Mouse (Mus musculus): Measurements from ENCODE around the gene Kif5a.

Gene Kif5a

GRCm38 (mm10) chr10:127264336-127264735, 1.2 kb upstream of the Kif5a start:
- no peak for DNase-seq

GRCm38 (mm10) chr10:127263631-127264030, 483 bp upstream of the Kif5a start:
- DNase-seq, result no peak

GRCm38 (mm10) chr10:127261706-127262547, 1.2 kb downstream of the Kif5a start:
- no peak for DNase-seq

GRCm38 (mm10) chr10:127258489-127258888, 4.7 kb downstream of the Kif5a start:
- DNase-seq, result no peak

GRCm38 (mm10) chr10:127257790-127258189, 5.4 kb downstream of the Kif5a start:
- DNase-seq, result no peak

GRCm38 (mm10) chr10:127255625-127256345, 7.4 kb downstream of the Kif5a start:
- peak; percentile 23 for DNase-seq

- no peak for DNase-seq
Observed at GRCm38 (mm10) chr10:127250810-127251209, 12.3 kb downstream of the Kif5a start.

GRCm38 (mm10) chr10:127238241-127238824, 24.8 kb downstream of the Kif5a start:
- no peak for DNase-seq

GRCm38 (mm10) chr10:127236541-127236940, 26.6 kb downstream of the Kif5a start:
- no peak for DNase-seq

- peak; percentile 70 for DNase-seq
Observed at GRCm38 (mm10) chr10:127233141-127233540, 30.0 kb downstream of the Kif5a start.

- DNase-seq, result no peak
Observed at GRCm38 (mm10) chr10:127231741-127232140, 31.4 kb downstream of the Kif5a start.

GRCm38 (mm10) chr10:127230693-127231092, 32.5 kb downstream of the Kif5a start:
- peak; percentile 23 for DNase-seq

GRCm38 (mm10) chr10:127228897-127229296, 34.3 kb downstream of the Kif5a start:
- DNase-seq, result no peak

GRCm38 (mm10) chr10:127227163-127227562, 36.0 kb downstream of the Kif5a start:
- no peak for DNase-seq

- no peak for DNase-seq
Observed at GRCm38 (mm10) chr10:127226318-127226895, 36.7 kb downstream of the Kif5a start.

GRCm38 (mm10) chr10:127225732-127226131, 37.4 kb downstream of the Kif5a start:
- DNase-seq, result peak; percentile 32

GRCm38 (mm10) chr10:127225213-127225612, 37.9 kb downstream of the Kif5a start:
- DNase-seq, result no peak

- DNase-seq, result no peak
Observed at GRCm38 (mm10) chr10:127218339-127218738, 44.8 kb downstream of the Kif5a start.

- DNase-seq, result no peak
Observed at GRCm38 (mm10) chr10:127217177-127217576, 46.0 kb downstream of the Kif5a start.

- DNase-seq, result no peak
Observed at GRCm38 (mm10) chr10:127216456-127216855, 46.7 kb downstream of the Kif5a start.

- DNase-seq, result no peak
Observed at GRCm38 (mm10) chr10:127214422-127214803, 48.7 kb downstream of the Kif5a start.

- DNase-seq, result no peak
Observed at GRCm38 (mm10) chr10:127213704-127214421, 49.3 kb downstream of the Kif5a start.

- DNase-seq, result no peak
Observed at GRCm38 (mm10) chr10:127213272-127213671, 49.9 kb downstream of the Kif5a start.
